Mouse (Mus musculus): ENCODE data around the gene Zdhhc12. TPM values are rescaled to one million over a fixed set of nuclear protein-coding genes. Genes with fewer than 3 reads are reported as not detected.
"Not testable (repeated sequence)": the region's sequence is repeated elsewhere in the genome, so short reads cannot be mapped to it uniquely, and the experiment has no call there.

The Zdhhc12 gene
- total RNA-seq (2021): 26.0 and 27.4 TPM in 2 replicates
- long read RNA-seq, transcript Zdhhc12-201 (5 exons, 1,187 nt): minor isoform, 6 of 32 reads
- long read RNA-seq, transcript Zdhhc12-202 (5 exons, 1,165 nt): major isoform, 23 of 32 reads
- long read RNA-seq, partial matches to known transcripts: 1 of 32 reads
- long read RNA-seq, other reads (novel, unspliced or antisense): 0 of 32 reads

- DNase-seq: peak; percentile 99
Observed at GRCm38 (mm10) chr2:30093471-30094207, at the start of gene Zdhhc12. Gene Zdhhc12, minus strand, starts transcription at chr2:30093648.

DNA sequence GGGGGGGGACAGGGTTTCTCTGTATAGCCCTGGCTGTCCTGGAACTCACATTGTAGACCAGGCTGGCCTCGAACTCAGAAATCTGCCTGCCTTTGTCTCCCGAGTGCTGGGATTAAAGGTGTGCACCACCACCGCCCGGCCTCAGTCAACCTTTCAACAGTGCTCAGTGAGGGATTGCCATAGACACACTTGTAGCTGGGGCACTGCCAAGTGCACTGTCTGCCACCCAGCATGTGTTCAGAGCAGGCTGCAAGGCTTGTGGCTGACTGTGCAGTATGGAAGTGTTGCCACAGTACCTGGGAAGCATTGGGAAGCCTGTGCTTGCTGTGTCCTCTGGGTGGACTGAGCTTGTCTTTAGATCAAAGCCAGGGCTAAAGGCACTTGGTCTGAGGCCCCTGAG, 46.6 kb upstream of the Zdhhc12 start:
- DNase-seq: not testable (repeated sequence)

- DNase-seq: no peak
Observed at GRCm38 (mm10) chr2:30136458-30136857, 43.0 kb upstream of the Zdhhc12 start.

GRCm38 (mm10) chr2:30134928-30135620, 41.6 kb upstream of the Zdhhc12 start:
- no peak for DNase-seq

- no peak for DNase-seq
Observed at GRCm38 (mm10) chr2:30134378-30134711, 40.9 kb upstream of the Zdhhc12 start.

DNA sequence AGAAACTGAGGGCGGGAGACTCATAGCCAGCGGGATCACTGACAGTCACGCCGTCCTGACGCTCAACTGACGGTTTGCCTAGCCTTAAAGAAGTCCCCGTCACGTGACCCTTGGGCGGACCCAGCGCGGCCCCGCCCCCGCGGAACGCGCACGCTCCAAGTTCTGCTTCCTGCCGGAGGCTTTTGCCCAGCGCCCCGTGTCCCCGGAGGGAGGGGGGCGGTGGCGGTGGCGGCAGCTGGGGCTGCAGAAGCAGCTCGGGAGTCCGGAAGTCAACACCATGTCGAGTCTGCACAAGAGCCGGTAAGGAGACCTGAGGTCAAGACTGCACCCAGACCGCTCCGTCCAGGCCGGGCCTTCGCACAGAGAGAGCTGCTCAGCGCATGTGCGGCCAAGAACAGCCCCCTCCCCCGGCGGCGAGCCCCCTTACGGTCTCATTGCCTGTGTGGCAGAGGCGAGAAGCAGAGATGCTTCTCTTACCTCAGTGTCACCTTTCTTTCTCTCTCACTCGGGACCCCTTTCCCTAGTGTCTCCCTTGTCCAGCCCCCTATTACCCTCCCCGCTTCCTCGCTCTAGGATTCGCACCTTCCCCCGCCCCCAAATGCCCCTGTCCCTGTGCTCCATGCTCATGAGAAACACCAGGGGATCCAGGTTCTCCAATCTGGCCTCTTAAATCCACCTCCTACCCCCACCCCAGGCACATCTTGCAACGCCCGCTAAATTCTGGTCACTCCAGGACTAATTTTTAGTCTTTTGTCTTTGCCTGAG, 40.3 kb upstream of the Zdhhc12 start, which contains the start of gene Tbc1d13:
Gene Tbc1d13, plus strand, starts transcription at position 134 of the 765 bp plus-strand sequence.
- peak; percentile 99 for DNase-seq

- DNase-seq: no peak
Observed at GRCm38 (mm10) chr2:30132801-30133612, 39.6 kb upstream of the Zdhhc12 start.

DNA sequence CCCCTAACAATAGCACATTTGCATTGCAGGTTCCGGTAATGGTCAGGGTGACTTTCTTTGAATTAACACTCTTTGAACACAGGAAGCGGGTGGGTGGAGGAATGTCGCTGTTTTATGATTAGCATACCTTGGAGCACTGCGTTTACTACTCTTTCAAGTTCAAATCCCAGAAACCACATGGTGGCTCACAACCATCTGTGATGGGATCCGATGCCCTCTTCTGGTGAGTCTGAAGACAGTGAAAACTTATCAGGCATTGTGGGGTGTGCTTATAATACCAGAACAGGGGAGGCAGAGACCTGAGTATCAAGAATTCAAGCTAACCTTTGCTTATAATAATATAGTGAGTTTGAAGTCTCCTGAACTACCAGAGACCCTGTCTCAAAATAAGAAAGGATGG, 37.8 kb upstream of the Zdhhc12 start:
- DNase-seq: not testable (repeated sequence)

- DNase-seq: no peak
Observed at GRCm38 (mm10) chr2:30130156-30130555, 36.7 kb upstream of the Zdhhc12 start.

GRCm38 (mm10) chr2:30128789-30129188, 35.3 kb upstream of the Zdhhc12 start:
- DNase-seq: no peak

DNA sequence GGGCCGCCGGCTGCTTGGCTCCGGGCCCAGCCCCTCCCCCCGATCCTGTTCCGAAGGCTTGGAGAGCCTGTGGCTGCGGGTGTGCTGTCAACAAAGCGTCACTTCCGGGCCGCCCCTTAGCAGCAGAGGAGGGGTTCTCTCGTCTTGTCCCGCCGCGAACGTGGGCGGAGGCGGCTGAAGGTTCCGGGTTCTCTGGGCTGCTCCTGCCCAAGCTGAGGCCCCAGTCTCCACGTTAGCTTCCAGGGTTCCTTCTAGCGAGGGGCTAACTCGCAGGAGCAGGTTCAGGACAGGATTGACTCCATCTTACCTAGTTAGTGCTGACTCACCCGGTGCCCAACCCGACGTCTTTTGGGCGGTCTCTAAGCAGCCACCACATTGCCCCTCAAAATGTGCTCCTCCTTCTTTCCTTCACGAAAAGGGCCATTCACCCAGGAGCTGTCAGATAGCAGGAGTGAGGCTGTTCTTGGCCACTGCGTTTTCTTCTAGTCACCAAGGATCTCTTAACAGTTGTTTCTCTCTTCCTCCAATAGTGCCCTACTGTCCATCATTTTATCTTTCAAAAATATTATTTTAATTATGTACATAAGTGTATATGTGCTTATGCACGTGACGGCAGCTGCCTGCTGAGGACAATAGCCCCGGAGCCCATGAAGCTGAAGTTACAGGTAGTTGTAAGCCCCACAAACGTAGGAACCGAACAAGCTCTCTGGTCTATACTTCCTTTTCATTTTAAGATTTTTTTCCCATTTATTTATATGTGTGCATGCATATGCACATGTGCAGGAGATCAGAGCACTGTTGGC, 31.2 kb upstream of the Zdhhc12 start, which contains the start of gene Zer1:
Gene Zer1, minus strand, starts transcription at position 114 of the 803 bp plus-strand sequence.
- DNase-seq: peak; percentile 99

- DNase-seq: no peak
Observed at GRCm38 (mm10) chr2:30123729-30124471, 30.5 kb upstream of the Zdhhc12 start.

- no peak for DNase-seq
Observed at GRCm38 (mm10) chr2:30122766-30123165, 29.3 kb upstream of the Zdhhc12 start.

GRCm38 (mm10) chr2:30120269-30120668, 26.8 kb upstream of the Zdhhc12 start:
- no peak for DNase-seq

DNA sequence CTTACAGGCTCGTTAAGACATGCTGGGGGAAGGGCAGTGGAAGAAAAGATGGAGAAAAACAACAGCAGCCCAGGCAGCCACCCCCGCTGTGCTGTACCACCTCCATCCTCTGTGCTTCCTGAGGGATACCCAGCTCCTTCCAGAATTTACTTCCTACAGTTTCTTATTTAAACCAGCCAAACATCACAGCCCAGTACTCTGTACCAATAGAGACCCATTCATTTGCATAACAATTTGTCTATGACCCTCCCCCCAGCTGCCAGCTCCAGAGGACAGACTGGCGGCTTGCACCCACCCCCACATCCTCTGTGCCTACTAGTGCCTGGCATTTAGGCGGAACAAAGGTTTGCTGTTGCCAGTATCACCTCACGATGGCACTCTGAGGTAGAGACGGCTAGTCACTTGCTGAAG, 26.2 kb upstream of the Zdhhc12 start:
- no peak for DNase-seq

- DNase-seq: no peak
Observed at GRCm38 (mm10) chr2:30112564-30112963, 19.1 kb upstream of the Zdhhc12 start.

GRCm38 (mm10) chr2:30111500-30111899, 18.1 kb upstream of the Zdhhc12 start:
- no peak for DNase-seq

GRCm38 (mm10) chr2:30108260-30108659, 14.8 kb upstream of the Zdhhc12 start:
- no peak for DNase-seq

DNA sequence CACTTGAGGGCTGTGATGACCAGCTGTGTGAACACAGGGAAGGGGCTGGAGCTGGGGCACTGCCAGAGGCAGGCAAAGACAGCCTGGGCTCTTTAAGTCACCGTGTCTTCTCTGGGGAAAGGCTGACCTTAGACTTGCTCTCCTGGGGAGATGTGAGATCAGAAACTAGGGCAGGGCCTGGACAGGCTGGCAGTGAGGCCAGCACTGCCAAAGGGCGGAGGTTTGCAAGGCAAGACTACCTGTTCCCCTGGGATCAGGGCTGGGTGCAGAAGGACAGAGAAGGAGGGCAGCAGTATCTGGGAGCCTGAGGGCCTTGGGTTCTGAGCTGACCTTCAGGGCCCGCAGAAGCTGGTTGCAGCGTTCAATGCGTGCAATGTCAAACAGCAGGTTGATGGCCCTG, 14.2 kb upstream of the Zdhhc12 start:
- DNase-seq: no peak

DNA sequence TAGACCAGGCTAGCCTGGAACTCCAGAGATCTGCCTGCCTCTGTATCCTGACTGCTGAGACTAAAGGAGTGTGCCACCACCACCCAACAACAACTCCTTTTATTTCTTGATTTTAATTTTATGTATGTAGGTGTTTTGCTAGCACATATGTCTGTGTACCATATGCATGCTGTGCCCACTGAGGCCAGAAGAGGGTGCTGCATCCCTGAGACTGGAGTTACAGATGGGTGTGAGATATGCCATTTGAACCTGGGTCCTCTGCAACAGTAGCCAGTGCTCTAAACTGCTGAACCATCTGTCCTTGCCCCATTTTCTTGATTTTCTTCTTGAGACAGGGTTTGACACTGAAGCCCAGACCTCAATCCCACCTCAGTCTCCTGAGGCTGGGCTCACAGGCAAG, 12.9 kb upstream of the Zdhhc12 start:
- peak; percentile 41 for DNase-seq
